In genomic region chr8:69940386-69940785, GRCm38 (mm10) we compare ENCODE assay signal across 13 mouse cellular contexts. TPM values are rescaled to one million over a fixed set of nuclear protein-coding genes. Genes with fewer than 3 reads are reported as not detected.
DNase-seq lines count a peak whose midpoint lies in the region; ATAC-seq and TF ChIP-seq lines count a peak whose summit lies in the region.
"Had no signal": no experiment of that assay in that cellular context is flagged by ENCODE, and none has a peak within 500 bp of the region (broad histone marks: within the 10 kb centered on the region; RNA-seq: fewer than 3 reads in every experiment).

No protein-coding gene starts in this region.

- TF ChIP-seq CTCF in intestine, postnatal 0 days (IDR thresholded peaks at IDR 0.05; ENCODE audit: low read depth): no peak

- 73% methylated on average over 2 of the region's 2 CpGs for WGBS in heart, embryonic 12.5 days
- WGBS in intestine, postnatal 0 days: 85% methylated on average over 2 of the region's 2 CpGs

- no peak overlapping the region for H3K9ac ChIP-seq in heart, embryonic 12.5 days
- no peak overlapping the region for H3K9ac ChIP-seq in intestine, postnatal 0 days (ENCODE audit: low read depth, low read length)
- H3K9ac ChIP-seq: embryonic facial prominence, embryonic 13.5 days; liver, embryonic 14.5 days had no signal

- no peak overlapping the region for H3K4me3 ChIP-seq in heart, embryonic 12.5 days
- peak overlapping the region; percentile 78 for H3K4me3 ChIP-seq in megakaryocyte, embryonic 14.5 days (replicated peaks)
- no peak overlapping the region for H3K4me3 ChIP-seq in intestine, postnatal 0 days (ENCODE audit: low read depth, low read length)
- H3K4me3 ChIP-seq: embryonic facial prominence, embryonic 13.5 days had no signal

- peaks cover 85% of the 10 kb centered on the region for H3K4me1 ChIP-seq in heart, embryonic 12.5 days (replicated peaks)
- H3K4me1 ChIP-seq in megakaryocyte, embryonic 14.5 days: peaks cover 98% of the 10 kb centered on the region
- H3K4me1 ChIP-seq in intestine, postnatal 0 days (replicated peaks; ENCODE audit: control insufficient read depth, insufficient read depth, low read length): peaks cover 13% of the 10 kb centered on the region

- no peaks in the 10 kb centered on the region for H3K27me3 ChIP-seq in heart, embryonic 12.5 days (replicated peaks)
- no peaks in the 10 kb centered on the region for H3K27me3 ChIP-seq in megakaryocyte, embryonic 14.5 days (replicated peaks)
- H3K27me3 ChIP-seq in intestine, postnatal 0 days (replicated peaks; ENCODE audit: control insufficient read depth, insufficient read depth, low read length): no peaks in the 10 kb centered on the region
- H3K27me3 ChIP-seq: embryonic facial prominence, embryonic 13.5 days had no signal

- H3K4me2 ChIP-seq in heart, embryonic 12.5 days: no peak overlapping the region
- H3K4me2 ChIP-seq in intestine, postnatal 0 days (replicated peaks; ENCODE audit: low read depth): no peak overlapping the region
- H3K4me2 ChIP-seq: embryonic facial prominence, embryonic 13.5 days had no signal

- no peak for DNase-seq in heart, adult 9 months (ENCODE audit: low spot score in 2 of 2)
- DNase-seq in cerebellum, adult 9-11 months: no peak
- DNase-seq in frontal cortex, adult 2 months (ENCODE audit: extremely low spot score in 1 of 2, low spot score in 1 of 2): no peak
- DNase-seq in layer of hippocampus, postnatal 25 days (ENCODE audit: extremely low spot score in 1 of 2, low spot score in 1 of 2): no peak
- DNase-seq: cerebellum, postnatal 14 days had no signal

- peaks cover 5% of the 10 kb centered on the region for H3K36me3 ChIP-seq in heart, embryonic 12.5 days
- H3K36me3 ChIP-seq in megakaryocyte, embryonic 14.5 days (replicated peaks; ENCODE audit: low read length): peaks cover 77% of the 10 kb centered on the region
- peaks cover 3% of the 10 kb centered on the region for H3K36me3 ChIP-seq in intestine, postnatal 0 days (ENCODE audit: control insufficient read depth, insufficient read depth)

- ATAC-seq in heart, embryonic 12.5 days (ENCODE audit: insufficient number of reproducible peaks, low FRiP score): no peak
- ATAC-seq in megakaryocyte, adult 5-6 weeks (ENCODE audit: poor library complexity, severe bottlenecking): no peak
- ATAC-seq in intestine, postnatal 0 days: no peak
- ATAC-seq: forebrain, embryonic 16.5 days had no signal

- peak overlapping the region; percentile 73 for H3K27ac ChIP-seq in heart, embryonic 12.5 days (ENCODE audit: poor library complexity, severe bottlenecking)
- 0 out of 2 replicates have a peak overlapping the region, but pooled peaks have one; percentile 54 for H3K27ac ChIP-seq in intestine, postnatal 0 days (ENCODE audit: low read depth, low read length)
- H3K27ac ChIP-seq: embryonic facial prominence, embryonic 13.5 days; liver, embryonic 14.5 days had no signal

- H3K9me3 ChIP-seq in heart, embryonic 12.5 days (replicated peaks): no peaks in the 10 kb centered on the region
- H3K9me3 ChIP-seq in megakaryocyte, embryonic 14.5 days: no peaks in the 10 kb centered on the region
- no peaks in the 10 kb centered on the region for H3K9me3 ChIP-seq in intestine, postnatal 0 days (ENCODE audit: control insufficient read depth)
- H3K9me3 ChIP-seq: embryonic facial prominence, embryonic 13.5 days had no signal

RNA-seq across cellular contexts. Expression of gene Yjefn3, which starts 37.9 kb away (rescaled TPM):
- 7.4 and 8.9 TPM in 2 replicates for polyA plus RNA-seq in heart, embryonic 12.5 days (2016; fragmentation: Nextera tagmentation; extraction: Ambion mirVana)
- polyA plus RNA-seq in megakaryocyte, embryonic 14.5 days (2012; ENCODE audit: insufficient read depth, low replicate concordance): 4.7 and 13.7 TPM in 2 replicates
- 3.1 TPM in 1 of 2 replicates, not detected in the other for total RNA-seq in megakaryocyte, adult 5-6 weeks (2015)
- total RNA-seq in megakaryocyte, adult 5-6 weeks (2017): not detected in 2 replicates
- 2.1 and 2.2 TPM in 2 replicates for polyA plus RNA-seq in intestine, postnatal 0 days (2015; fragmentation: Nextera tagmentation; extraction: Ambion mirVana)
- polyA plus RNA-seq in frontal cortex, adult 2 months (2012; rRNA removed): 41.1 and 45.9 TPM in 2 replicates
- 10 to 100 TPM; 29.0 to 37.5 TPM for total RNA-seq in layer of hippocampus, postnatal 25 days (2021)
- total RNA-seq: megakaryocyte-erythroid progenitor cell, adult 5-6 weeks had no signal

RNA-seq across cellular contexts. Expression of gene Ndufa13, which starts 38.0 kb away (rescaled TPM):
- polyA plus RNA-seq in heart, embryonic 12.5 days (2016; fragmentation: Nextera tagmentation; extraction: Ambion mirVana): 309 and 314 TPM in 2 replicates
- polyA plus RNA-seq in megakaryocyte, embryonic 14.5 days (2012; ENCODE audit: insufficient read depth, low replicate concordance): 31.7 and 195 TPM in 2 replicates
- total RNA-seq in megakaryocyte, adult 5-6 weeks (2015): 63.4 and 75.7 TPM in 2 replicates
- total RNA-seq in megakaryocyte, adult 5-6 weeks (2017): 120 and 143 TPM in 2 replicates
- polyA plus RNA-seq in intestine, postnatal 0 days (2015; fragmentation: Nextera tagmentation; extraction: Ambion mirVana): 310 and 317 TPM in 2 replicates
- polyA plus RNA-seq in frontal cortex, adult 2 months (2012; rRNA removed): 189 and 193 TPM in 2 replicates
- 100 to 1,000 TPM; 159 to 174 TPM for total RNA-seq in layer of hippocampus, postnatal 25 days (2021)

RNA-seq across cellular contexts. Expression of gene Tssk6, which starts 38.4 kb away (rescaled TPM):
- polyA plus RNA-seq in heart, embryonic 12.5 days (2016; fragmentation: Nextera tagmentation; extraction: Ambion mirVana): 1.9 and 3.1 TPM in 2 replicates
- polyA plus RNA-seq in megakaryocyte, embryonic 14.5 days (2012; ENCODE audit: insufficient read depth, low replicate concordance): 1.3 and 5.3 TPM in 2 replicates
- 0.27 TPM in 1 of 2 replicates, not detected in the other for total RNA-seq in megakaryocyte, adult 5-6 weeks (2015)
- total RNA-seq in megakaryocyte, adult 5-6 weeks (2017): 0.16 and 0.26 TPM in 2 replicates
- polyA plus RNA-seq in intestine, postnatal 0 days (2015; fragmentation: Nextera tagmentation; extraction: Ambion mirVana): 1.2 and 2.3 TPM in 2 replicates
- polyA plus RNA-seq in frontal cortex, adult 2 months (2012; rRNA removed): 0.22 and 0.46 TPM in 2 replicates
- under 1 TPM; 0.27 to 0.28 TPM for total RNA-seq in layer of hippocampus, postnatal 25 days (2021)
- total RNA-seq: megakaryocyte-erythroid progenitor cell, adult 5-6 weeks had no signal

RNA-seq across cellular contexts. Expression of gene Cilp2, which starts 52.9 kb away (rescaled TPM):
- polyA plus RNA-seq in heart, embryonic 12.5 days (2016; fragmentation: Nextera tagmentation; extraction: Ambion mirVana): 0.78 and 0.82 TPM in 2 replicates
- polyA plus RNA-seq in megakaryocyte, embryonic 14.5 days (2012; ENCODE audit: insufficient read depth, low replicate concordance): 0.20 TPM in 1 of 2 replicates, not detected in the other
- not detected in 2 replicates for total RNA-seq in megakaryocyte, adult 5-6 weeks (2015)
- not detected in 2 replicates for total RNA-seq in megakaryocyte, adult 5-6 weeks (2017)
- 0.22 and 0.25 TPM in 2 replicates for polyA plus RNA-seq in intestine, postnatal 0 days (2015; fragmentation: Nextera tagmentation; extraction: Ambion mirVana)
- 1.4 and 1.9 TPM in 2 replicates for polyA plus RNA-seq in frontal cortex, adult 2 months (2012; rRNA removed)
- 1 to 10 TPM in 1 of 2 experiments, under 1 TPM in 1; 0.89 to 1.3 TPM for total RNA-seq in layer of hippocampus, postnatal 25 days (2021)
- total RNA-seq: megakaryocyte-erythroid progenitor cell, adult 5-6 weeks had no signal

RNA-seq across cellular contexts. Expression of gene Gatad2a, which starts 55.8 kb away (rescaled TPM):
- 55.6 and 59.2 TPM in 2 replicates for polyA plus RNA-seq in heart, embryonic 12.5 days (2016; fragmentation: Nextera tagmentation; extraction: Ambion mirVana)
- 83.9 and 88.5 TPM in 2 replicates for polyA plus RNA-seq in megakaryocyte, embryonic 14.5 days (2012; ENCODE audit: insufficient read depth, low replicate concordance)
- total RNA-seq in megakaryocyte, adult 5-6 weeks (2015): 50.1 and 62.0 TPM in 2 replicates
- total RNA-seq in megakaryocyte, adult 5-6 weeks (2017): 62.5 and 64.7 TPM in 2 replicates
- 42.6 and 43.3 TPM in 2 replicates for polyA plus RNA-seq in intestine, postnatal 0 days (2015; fragmentation: Nextera tagmentation; extraction: Ambion mirVana)
- polyA plus RNA-seq in frontal cortex, adult 2 months (2012; rRNA removed): 28.6 and 31.0 TPM in 2 replicates
- 10 to 100 TPM; 30.7 TPM for total RNA-seq in layer of hippocampus, postnatal 25 days (2021)
